Mouse (Mus musculus): ENCODE measurements around the gene Adssl1. TPM values are rescaled to one million over a fixed set of nuclear protein-coding genes. Genes with fewer than 3 reads are reported as not detected.

Gene Adssl1
- polyA plus RNA-seq, 1 experiment from 2014 or later: 3.8 TPM

DNA sequence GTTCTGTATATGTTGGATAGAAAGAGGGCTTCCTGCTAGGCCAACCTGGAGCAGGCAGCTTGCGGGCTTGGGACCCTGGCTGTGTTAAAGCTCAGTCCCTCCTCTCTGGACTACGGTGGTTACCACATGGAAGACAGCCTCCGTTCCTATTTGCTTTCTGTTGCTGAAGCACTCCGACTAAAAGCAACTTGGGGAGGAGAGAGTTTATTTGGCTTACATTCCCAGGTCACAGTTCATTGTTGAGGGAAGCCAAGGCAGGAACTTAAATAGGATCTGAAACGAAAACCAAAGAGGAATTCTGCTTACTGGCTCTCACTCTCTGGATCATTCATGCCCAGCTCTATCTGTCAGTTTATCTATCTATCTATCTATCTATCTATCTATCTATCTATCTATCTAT is 11.0 kb downstream of the Adssl1 start:
- Histone ChIP-seq H3K4me3 (ENCODE audit: low read depth, low read length) (no peak overlapping the region), H3K9ac (no peak overlapping the region), H3K27me3 (ENCODE audit: insufficient read depth, low read length) (no peaks in the 10 kb centered on the region), H3K9me3 (ENCODE audit: low read depth, low read length) (no peaks in the 10 kb centered on the region), H3K4me1 (ENCODE audit: insufficient read depth) (peaks cover 20% of the 10 kb centered on the region; the same call in 1 of the 2 replicates), H3K27ac (ENCODE audit: low read depth) (no peak overlapping the region), H3K36me3 (ENCODE audit: insufficient read depth) (no peaks in the 10 kb centered on the region), H3K4me2 (no peak overlapping the region)
- no peak for TF ChIP-seq CTCF (IDR thresholded peaks at IDR 0.05; ENCODE audit: low read depth)
- ATAC-seq (ENCODE audit: insufficient read depth): no peak
- 36% methylated on average over 5 of the region's 5 CpGs for WGBS
- DNase-seq: no peak

DNA sequence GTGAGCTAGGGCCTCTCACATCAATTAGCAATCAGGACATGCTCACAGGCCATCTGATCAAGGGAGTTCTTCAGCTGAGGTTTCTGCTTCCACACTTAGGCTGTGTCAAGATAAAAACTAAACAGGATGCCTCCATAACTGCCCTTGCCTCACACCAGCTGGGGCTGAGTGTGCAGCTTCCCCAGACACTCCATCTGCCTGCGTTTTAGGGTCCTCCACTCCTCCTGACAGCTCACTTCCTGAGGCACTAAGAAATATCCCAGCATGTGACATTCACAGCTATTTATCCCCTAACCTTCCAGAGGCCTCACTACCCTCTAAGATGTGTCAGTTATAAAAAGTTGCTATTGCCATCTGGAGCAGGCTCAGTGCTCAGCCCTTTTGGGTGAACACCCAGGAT is 11.6 kb downstream of the Adssl1 start:
- TF ChIP-seq CTCF (IDR thresholded peaks at IDR 0.05; ENCODE audit: low read depth): no peak
- Histone ChIP-seq H3K4me2 (no peak overlapping the region), H3K27ac (ENCODE audit: low read depth) (no peak overlapping the region), H3K36me3 (ENCODE audit: insufficient read depth) (no peaks in the 10 kb centered on the region), H3K9ac (no peak overlapping the region), H3K9me3 (ENCODE audit: low read depth, low read length) (no peaks in the 10 kb centered on the region), H3K4me1 (ENCODE audit: insufficient read depth) (peaks cover 20% of the 10 kb centered on the region; the same call in 1 of the 2 replicates), H3K27me3 (ENCODE audit: insufficient read depth, low read length) (no peaks in the 10 kb centered on the region), H3K4me3 (ENCODE audit: low read depth, low read length) (no peak overlapping the region)
- DNase-seq: peak; percentile 58
- ATAC-seq (ENCODE audit: insufficient read depth): peak; percentile 29; the same call in 1 of the 2 replicates
- 11% methylated on average over 1 of the region's 1 CpGs for WGBS

DNA sequence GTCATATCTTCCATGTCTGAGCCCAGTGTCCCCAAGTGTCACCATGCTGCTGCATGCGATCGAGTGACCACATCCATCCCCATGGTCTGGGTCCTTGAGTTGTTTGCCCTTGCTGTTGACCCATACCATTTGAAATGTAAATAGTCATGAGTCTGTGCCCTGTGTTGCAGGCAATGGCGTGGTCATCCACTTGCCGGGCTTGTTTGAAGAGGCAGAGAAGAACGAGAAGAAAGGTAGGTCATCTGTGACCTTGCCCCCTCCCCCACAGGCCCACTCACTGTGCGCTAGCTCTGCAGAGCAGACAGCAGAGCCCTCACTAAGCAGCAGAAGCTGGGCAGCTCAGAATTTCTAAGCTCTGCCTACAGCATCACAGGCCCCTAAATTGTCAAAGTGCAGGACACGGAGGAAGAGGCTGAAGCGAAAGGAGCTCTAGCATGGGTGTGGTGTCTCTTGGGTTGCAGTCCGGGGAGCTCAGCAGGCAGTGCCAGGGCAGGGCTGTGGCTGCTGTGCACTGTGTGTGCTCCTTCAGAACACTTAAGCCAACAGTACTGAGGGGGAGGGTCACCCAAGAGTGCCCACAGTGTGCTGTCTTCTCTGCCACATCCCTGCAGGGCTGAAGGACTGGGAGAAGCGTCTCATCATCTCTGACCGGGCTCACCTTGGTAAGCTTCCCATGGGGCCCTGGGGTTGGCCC is 12.4 kb downstream of the Adssl1 start:
- no peaks in the 10 kb centered on the region for H3K9me3 ChIP-seq (ENCODE audit: low read depth, low read length)
- H3K36me3 ChIP-seq (ENCODE audit: insufficient read depth): no peaks in the 10 kb centered on the region
- DNase-seq (no peak), ATAC-seq (ENCODE audit: insufficient read depth) (no peak)
- no peaks in the 10 kb centered on the region for H3K27me3 ChIP-seq (ENCODE audit: insufficient read depth, low read length)
- TF ChIP-seq CTCF (IDR thresholded peaks at IDR 0.05; ENCODE audit: low read depth): no peak
- WGBS: 49% methylated on average over 11 of the region's 11 CpGs
- H3K27ac ChIP-seq (ENCODE audit: low read depth): no peak overlapping the region; the same call in 1 of the 2 replicates
- peaks cover 20% of the 10 kb centered on the region; the same call in 1 of the 2 replicates for H3K4me1 ChIP-seq (ENCODE audit: insufficient read depth)
- no peak overlapping the region for H3K4me2 ChIP-seq
- no peak overlapping the region for H3K4me3 ChIP-seq (ENCODE audit: low read depth, low read length)
- no peak overlapping the region for H3K9ac ChIP-seq

DNA sequence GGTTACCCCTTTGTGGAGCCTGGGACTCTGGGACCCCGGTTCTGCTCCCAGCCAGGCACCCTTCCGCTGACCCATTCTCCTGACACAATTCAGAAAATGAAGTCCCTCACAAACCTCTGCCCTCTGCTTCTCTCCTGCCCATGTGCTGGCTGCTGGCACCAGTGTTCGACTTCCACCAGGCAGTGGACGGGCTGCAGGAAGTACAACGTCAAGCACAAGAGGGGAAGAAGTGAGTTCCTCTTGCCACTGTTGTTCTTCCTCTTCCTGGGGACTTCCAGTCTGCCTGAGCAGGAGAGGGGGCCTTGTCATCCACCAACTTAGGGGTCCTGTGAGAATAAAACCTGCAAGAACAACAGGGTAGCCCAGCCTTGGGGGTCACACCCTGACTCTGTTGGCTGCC is 13.1 kb downstream of the Adssl1 start:
- H3K9ac ChIP-seq: no peak overlapping the region
- H3K27me3 ChIP-seq (ENCODE audit: insufficient read depth, low read length): no peaks in the 10 kb centered on the region
- no peak for TF ChIP-seq CTCF (IDR thresholded peaks at IDR 0.05; ENCODE audit: low read depth)
- peaks cover 20% of the 10 kb centered on the region; the same call in 1 of the 2 replicates for H3K4me1 ChIP-seq (ENCODE audit: insufficient read depth)
- DNase-seq (no peak), ATAC-seq (ENCODE audit: insufficient read depth) (no peak)
- WGBS: 62% methylated on average over 5 of the region's 5 CpGs
- H3K36me3 ChIP-seq (ENCODE audit: insufficient read depth): no peaks in the 10 kb centered on the region
- H3K4me3 ChIP-seq (ENCODE audit: low read depth, low read length): no peak overlapping the region
- no peak overlapping the region for H3K4me2 ChIP-seq
- H3K9me3 ChIP-seq (ENCODE audit: low read depth, low read length): no peaks in the 10 kb centered on the region
- no peak overlapping the region; the same call in 1 of the 2 replicates for H3K27ac ChIP-seq (ENCODE audit: low read depth)

DNA sequence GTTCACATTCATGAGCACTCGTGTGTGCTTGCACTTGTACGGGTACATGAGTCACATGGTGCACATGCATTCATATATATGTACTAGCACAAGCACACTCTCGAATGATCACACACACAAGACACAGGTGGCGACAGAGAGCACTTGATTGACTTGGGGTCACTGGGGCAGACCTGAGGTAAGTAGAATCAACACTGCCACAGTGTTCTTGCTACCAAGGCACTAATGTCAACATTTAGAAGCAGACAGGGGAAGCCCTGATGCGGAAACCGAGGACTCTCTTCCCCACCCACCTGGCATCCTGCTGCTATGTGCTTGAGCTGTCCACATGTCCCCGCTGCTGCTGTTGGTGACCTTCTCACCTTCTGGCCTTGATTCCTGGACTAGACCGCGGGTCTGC is 13.8 kb downstream of the Adssl1 start:
- WGBS: 44% methylated on average over 9 of the region's 9 CpGs
- ATAC-seq (ENCODE audit: insufficient read depth) (no peak), DNase-seq (peak; percentile 27)
- peak; percentile 35; the same call in 1 of the 2 replicates for TF ChIP-seq CTCF (IDR thresholded peaks at IDR 0.05; ENCODE audit: low read depth)
- Histone ChIP-seq H3K27me3 (ENCODE audit: insufficient read depth, low read length) (no peaks in the 10 kb centered on the region), H3K27ac (ENCODE audit: low read depth) (no peak overlapping the region), H3K4me2 (no peak overlapping the region), H3K9me3 (ENCODE audit: low read depth, low read length) (no peaks in the 10 kb centered on the region), H3K36me3 (ENCODE audit: insufficient read depth) (no peaks in the 10 kb centered on the region), H3K9ac (no peak overlapping the region), H3K4me3 (ENCODE audit: low read depth, low read length) (no peak overlapping the region), H3K4me1 (ENCODE audit: insufficient read depth) (peaks cover 15% of the 10 kb centered on the region; the same call in 1 of the 2 replicates)

DNA sequence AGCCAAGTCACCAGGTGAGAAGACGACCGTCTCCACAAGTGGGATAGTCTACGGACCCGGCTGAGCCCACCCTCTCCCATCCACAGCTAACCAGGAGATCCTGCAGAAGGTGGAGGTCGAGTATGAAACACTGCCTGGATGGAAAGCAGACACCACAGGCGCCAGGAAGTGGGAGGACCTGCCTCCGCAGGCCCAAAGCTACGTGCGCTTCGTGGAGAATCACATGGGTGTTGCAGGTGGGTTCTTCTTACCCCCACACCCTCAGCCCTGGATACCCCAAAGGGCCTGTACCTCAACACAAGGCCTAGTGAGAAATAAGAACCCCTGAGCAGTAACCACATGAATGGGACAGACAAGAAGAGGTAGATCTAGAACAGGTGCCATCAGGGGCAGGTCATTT is 19.7 kb downstream of the Adssl1 start:
- WGBS: 85% methylated on average over 10 of the region's 10 CpGs
- H3K4me1 ChIP-seq (ENCODE audit: insufficient read depth): 0 out of 2 replicates have a peak, but pooled peaks cover 4% of the 10 kb centered on the region
- no peak overlapping the region for H3K4me2 ChIP-seq
- ATAC-seq (ENCODE audit: insufficient read depth) (no peak), DNase-seq (no peak)
- no peak overlapping the region for H3K4me3 ChIP-seq (ENCODE audit: low read depth, low read length)
- no peaks in the 10 kb centered on the region for H3K27me3 ChIP-seq (ENCODE audit: insufficient read depth, low read length)
- no peak for TF ChIP-seq CTCF (IDR thresholded peaks at IDR 0.05; ENCODE audit: low read depth)
- no peak overlapping the region for H3K27ac ChIP-seq (ENCODE audit: low read depth)
- no peaks in the 10 kb centered on the region for H3K9me3 ChIP-seq (ENCODE audit: low read depth, low read length)
- H3K9ac ChIP-seq: no peak overlapping the region
- no peaks in the 10 kb centered on the region for H3K36me3 ChIP-seq (ENCODE audit: insufficient read depth)

DNA sequence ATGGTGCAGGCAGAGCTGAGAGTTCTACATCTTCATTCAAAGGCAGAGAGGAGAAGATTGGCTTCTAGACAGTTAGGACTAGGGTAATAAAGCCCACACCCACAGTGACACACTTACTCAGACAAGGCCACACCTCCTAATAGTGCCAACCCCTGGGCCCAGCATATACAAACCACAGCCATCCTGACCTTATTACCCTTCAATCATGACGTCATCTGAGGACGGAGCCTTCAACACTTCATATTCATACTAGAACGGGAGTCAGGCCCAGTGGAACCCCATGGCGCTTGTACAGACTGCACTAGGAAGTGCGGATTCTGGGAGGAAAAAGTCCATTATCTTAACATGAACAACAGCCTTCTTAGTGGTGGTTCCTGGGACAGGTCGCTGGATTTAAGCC is 23.3 kb downstream of the Adssl1 start:
- Histone ChIP-seq H3K9ac (no peak overlapping the region; the same call in 1 of the 2 replicates), H3K9me3 (ENCODE audit: low read depth, low read length) (no peaks in the 10 kb centered on the region), H3K4me1 (ENCODE audit: insufficient read depth) (peaks cover 4% of the 10 kb centered on the region; the same call in 1 of the 2 replicates), H3K4me2 (no peak overlapping the region), H3K4me3 (ENCODE audit: low read depth, low read length) (no peak overlapping the region), H3K36me3 (ENCODE audit: insufficient read depth) (peaks cover 11% of the 10 kb centered on the region), H3K27ac (ENCODE audit: low read depth) (no peak overlapping the region), H3K27me3 (ENCODE audit: insufficient read depth, low read length) (no peaks in the 10 kb centered on the region)
- 85% methylated on average over 6 of the region's 6 CpGs for WGBS
- no peak for DNase-seq
- no peak for ATAC-seq (ENCODE audit: insufficient read depth)
- TF ChIP-seq CTCF (IDR thresholded peaks at IDR 0.05; ENCODE audit: low read depth): no peak

All from lung, embryonic 14.5 days (tissue).